Mouse (Mus musculus) CD4-positive helper T cell, adult 2 months (primary cell): Measurements from ENCODE around the gene Olfr643.
"Not testable (repeated sequence)": the region's sequence is repeated elsewhere in the genome, so short reads cannot be mapped to it uniquely, and the experiment has no call there.

Experiments used
- DNase-seq: peaks from one replicate; pipeline ENCODE4 v3.0.0-alpha.2; 2012; ENCODE audit warnings: low read depth, missing footprints, low spot score

Olfr643 gene

DNA sequence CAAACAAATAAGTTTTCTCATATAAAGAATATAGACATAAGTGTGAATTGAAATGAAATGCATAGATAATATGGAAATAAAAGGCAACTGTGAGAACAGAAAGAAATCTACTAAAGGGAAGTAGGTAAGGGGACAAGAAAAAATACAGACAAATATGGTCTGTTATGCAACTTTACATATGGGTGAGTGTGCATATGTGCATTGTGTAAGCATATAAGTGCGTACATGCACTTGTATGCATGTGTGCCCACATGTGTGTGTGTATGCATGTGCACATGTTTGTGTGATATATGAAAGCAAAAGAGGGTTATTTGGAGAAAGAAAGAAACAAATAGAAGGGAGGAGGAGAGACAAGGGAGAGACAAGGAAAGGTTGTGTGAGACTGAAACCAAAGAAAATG lies 118.3 kb downstream of the Olfr643 start:
- no peak for DNase-seq

DNA sequence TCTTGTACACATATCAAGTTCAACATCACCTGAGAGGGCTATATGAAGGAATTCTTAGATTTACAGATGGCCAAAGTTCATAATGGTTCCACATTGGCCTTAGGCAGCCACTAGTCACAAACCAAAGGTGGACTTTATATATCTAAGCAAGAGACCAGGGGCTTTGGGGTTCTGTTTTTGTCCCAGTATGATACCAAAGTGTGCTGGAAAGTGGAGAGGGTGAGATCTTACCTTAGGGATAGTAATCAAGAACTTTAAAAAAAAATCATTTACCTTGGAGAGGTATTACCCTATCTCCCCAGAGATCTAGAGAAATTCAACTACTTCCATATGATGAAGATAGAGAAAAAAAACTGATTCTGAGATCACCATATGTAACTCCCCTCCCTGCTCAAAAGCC lies 120.0 kb downstream of the Olfr643 start, which contains the start of gene Olfr639:
Olfr639 (minus strand) TSS at position 101 of the 400 bp plus-strand sequence.
- DNase-seq = no peak

- no peak for DNase-seq
Measured at GRCm38 (mm10) chr7:103999124-103999523, 138.1 kb downstream of the Olfr643 start.

DNA sequence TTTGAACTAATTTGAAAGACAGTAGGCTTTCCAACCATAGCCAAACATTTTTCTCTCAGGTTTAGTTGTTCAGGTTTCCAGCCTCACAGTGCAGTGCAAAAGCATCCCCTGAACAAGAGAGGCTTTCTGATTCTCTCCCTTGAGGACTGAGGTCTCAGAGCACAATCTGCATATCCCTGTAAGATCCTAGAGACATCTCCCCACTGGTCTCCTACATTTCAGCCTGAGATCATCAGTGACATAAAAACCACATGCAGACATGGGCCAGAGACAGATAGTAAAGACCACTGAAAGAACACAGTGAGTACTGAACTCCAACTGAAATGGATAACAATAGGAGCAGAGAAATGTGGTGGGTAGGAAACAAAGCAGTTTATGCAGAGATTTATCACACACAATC lies 138.8 kb downstream of the Olfr643 start, which contains the start of gene Olfr638:
Olfr638 (plus strand) TSS at position 301 of the 400 bp plus-strand sequence.
- DNase-seq = no peak

GRCm38 (mm10) chr7:103971782-103972181 lies 165.4 kb downstream of the Olfr643 start:
- no peak for DNase-seq

GRCm38 (mm10) chr7:103970852-103971251 lies 166.4 kb downstream of the Olfr643 start, which contains the start of gene Olfr635:
TSS of gene Olfr635 (plus strand) at chr7:103971152.
- no peak for DNase-seq

GRCm38 (mm10) chr7:103966873-103967272 lies 170.3 kb downstream of the Olfr643 start:
- DNase-seq = not testable (repeated sequence)
